Mouse (Mus musculus) heart, postnatal 10 days (tissue): ENCODE results near the gene Ly6g5c. TPM values are rescaled to one million over a fixed set of nuclear protein-coding genes. Genes with fewer than 3 reads are reported as not detected.
A peak's percentile ranks its signal among the peaks of the same experiment; 100 is the strongest.
"Not testable (repeated sequence)": the region's sequence is repeated elsewhere in the genome, so short reads cannot be mapped to it uniquely, and the experiment has no call there.

Source experiments
- DNase-seq, 2 experiments: peaks; one replicate each; pipeline ENCODE4 v3.0.0; 2021
- intact Hi-C: fragments of 180-260 bp; cut with DNase I; formaldehyde crosslinking; loops from one replicate; pipeline ENCODE4 v1.15.1; 2025
- total RNA-seq, 2 experiments: library from RNA; stranded (reverse); gene quantifications; 2 replicates each; pipeline ENCODE4 v1.2.3; 2021

Ly6g5c gene
- total RNA-seq, 2 experiments from 2014 or later: not detected

- DNase-seq: no peak
- intact Hi-C loops: loop anchor here (5.0 kb wide), 1 partner anchor 42 kb away; no protein-coding TSS in a partner anchor
These were observed 3.3 kb upstream of the Ly6g5c start for GRCm38 (mm10) chr17:35104754-35105153.

- intact Hi-C loops: loop anchor here (1.0 to 5.0 kb wide), 2 partner anchors 44 to 85 kb away; no protein-coding TSS in a partner anchor
- peak; percentile 47 to 50 for DNase-seq
These were observed 2.2 kb upstream of the Ly6g5c start for GRCm38 (mm10) chr17:35105740-35106389.

DNA sequence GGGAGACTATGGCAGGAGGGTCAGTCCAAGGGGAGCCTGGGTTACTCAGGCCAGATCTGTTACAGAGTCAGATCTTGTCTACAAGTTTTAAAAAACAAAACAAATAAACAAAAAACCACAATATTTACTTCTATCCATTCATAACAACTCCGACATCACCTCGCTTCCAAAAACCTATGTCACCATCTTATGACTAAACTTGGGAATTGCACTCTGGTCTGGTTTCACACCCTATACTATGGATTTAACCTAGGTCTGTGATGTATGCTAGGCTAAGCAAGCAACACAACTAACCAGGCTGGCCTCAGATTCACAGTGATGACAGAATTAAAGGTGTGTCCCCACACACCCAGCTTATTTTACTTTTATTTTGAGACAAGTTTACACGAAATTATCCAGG, 1.6 kb upstream of the Ly6g5c start:
- no peak for DNase-seq
- intact Hi-C loops: loop anchor here (1.0 to 5.0 kb wide), 2 partner anchors 44 to 85 kb away; no protein-coding TSS in a partner anchor

DNA sequence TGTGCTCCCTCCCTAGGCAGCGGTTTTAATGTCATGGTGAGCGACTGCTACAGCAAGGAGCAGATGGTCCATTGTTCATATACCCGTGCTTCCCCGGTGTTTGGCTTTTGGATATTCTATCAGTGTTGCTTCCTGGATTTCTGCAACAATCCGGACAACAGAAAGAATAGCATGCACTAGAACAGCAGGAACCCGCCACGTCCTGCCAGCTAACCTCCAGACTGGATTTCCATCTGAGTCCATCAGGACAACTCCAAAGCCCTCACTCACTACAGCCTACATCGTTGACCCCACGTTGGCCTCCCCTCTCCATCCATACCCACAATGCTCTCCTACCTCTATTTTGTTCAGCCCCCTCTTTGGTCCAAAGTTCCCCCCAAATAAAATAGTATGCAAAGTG, 3.7 kb downstream of the Ly6g5c start:
- DNase-seq: no peak
- intact Hi-C loops: no loop called here

DNA sequence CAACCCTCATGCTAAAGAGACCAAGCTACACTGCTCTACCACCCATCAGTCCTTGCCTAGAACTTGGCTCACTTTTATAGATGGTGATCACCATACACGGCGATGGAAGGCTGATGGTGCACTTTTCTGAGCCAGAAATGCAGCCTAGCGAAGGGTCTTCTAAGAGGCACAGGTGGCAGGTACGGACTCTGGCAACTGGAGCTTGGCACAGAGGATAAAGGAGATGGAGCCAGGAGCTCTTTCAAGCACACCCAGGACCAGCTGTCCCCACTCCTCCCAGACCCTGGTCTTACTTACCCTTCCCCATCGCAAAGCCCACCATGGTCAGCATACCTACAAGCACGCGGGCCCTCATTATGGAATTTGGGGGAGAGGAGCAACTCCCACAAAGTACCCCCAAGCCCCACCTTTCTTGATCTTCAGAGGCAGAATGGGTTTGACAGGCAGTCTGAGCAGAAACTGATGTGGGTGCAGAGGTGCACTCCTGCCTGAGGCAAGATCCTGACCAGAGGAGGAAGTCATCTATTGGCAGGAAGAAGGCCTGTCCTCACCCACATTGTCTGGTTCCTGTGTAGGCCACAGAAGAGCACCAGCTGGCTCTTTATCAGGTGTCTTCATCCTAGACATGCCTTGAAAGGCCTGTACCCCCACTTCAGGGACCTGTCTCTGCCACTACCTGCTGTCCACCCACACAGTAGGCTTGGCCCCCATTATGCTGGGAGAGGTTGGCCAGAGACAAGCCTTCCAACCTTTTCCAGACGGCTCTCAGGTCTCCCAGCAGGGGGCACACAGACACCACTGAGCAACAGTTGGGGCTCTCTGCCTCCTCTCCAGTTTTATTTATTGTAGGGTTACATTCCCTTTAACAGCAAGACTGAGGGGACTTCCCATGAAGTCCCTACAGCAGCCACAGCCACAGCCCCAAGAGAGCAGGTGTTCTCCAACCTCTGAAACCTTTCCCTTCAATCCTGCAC, 7.3 kb downstream of the Ly6g5c start, which contains the start of gene Ly6g5b:
Ly6g5b (minus strand) TSS at position 383 of the 974 bp plus-strand sequence.
- DNase-seq: peak in 1 of 2 experiments; percentile 49
- intact Hi-C loops: no loop called here

GRCm38 (mm10) chr17:35120745-35121142, 12.7 kb downstream of the Ly6g5c start:
- no peak for DNase-seq
- intact Hi-C loops: loop anchor here (2.0 to 5.0 kb wide), 2 partner anchors 30 to 117 kb away; partner anchors contain the start of gene Nfkbil1

- peak; percentile 99 for DNase-seq
- intact Hi-C loops: loop anchor here (2.0 to 5.0 kb wide), 2 partner anchors 30 to 116 kb away; partner anchors contain the start of gene Nfkbil1
These were observed 13.2 kb downstream of the Ly6g5c start, which contains the start of gene Gpank1 for GRCm38 (mm10) chr17:35121143-35121799. Gene Gpank1, plus strand, starts transcription at chr17:35121455.

GRCm38 (mm10) chr17:35121871-35122303, 13.8 kb downstream of the Ly6g5c start, which contains the start of gene Csnk2b:
Gene Csnk2b, minus strand, starts transcription at chr17:35122053.
- DNase-seq: peak; percentile 58 to 72
- intact Hi-C loops: loop anchor here (2.0 to 5.0 kb wide), 2 partner anchors 31 to 115 kb away; partner anchors contain the start of gene Nfkbil1

- not testable (repeated sequence) for DNase-seq
- intact Hi-C loops: loop anchor here (5.0 kb wide), 1 partner anchor 114 kb away; the partner anchor contains the start of gene Nfkbil1
These were observed 15.2 kb downstream of the Ly6g5c start for GRCm38 (mm10) chr17:35123287-35123686.

DNA sequence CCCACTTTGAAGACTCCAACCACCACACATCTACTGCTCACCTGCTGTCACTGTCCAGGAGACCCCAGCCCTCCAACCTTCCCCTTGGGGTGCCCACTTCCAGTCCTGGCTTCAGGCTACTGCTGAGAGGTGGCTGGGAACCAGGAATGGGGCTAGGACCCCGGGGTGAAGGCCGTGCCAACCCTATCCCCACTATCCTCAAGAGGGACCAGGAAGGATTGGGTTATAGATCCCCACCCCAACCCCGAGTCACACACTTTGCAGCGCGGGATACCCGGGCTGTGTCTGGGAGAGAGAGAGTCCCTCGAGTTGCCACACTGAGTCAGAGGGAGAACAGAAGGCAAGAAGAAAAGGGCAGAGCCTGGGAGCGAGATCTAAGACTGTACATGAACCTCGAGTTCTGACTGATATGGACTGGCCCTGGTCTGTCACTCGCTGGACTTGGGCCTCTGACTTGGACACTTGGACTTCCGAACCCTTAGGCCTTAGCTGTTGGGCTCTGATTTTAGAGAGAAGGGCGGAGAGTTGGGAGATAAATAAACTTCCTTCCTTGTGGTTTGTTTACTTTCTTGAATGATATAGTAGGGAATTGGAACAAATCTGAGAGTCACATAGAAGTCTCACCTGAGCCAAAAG, 16.3 kb downstream of the Ly6g5c start:
- not testable (repeated sequence) for DNase-seq
- intact Hi-C loops: loop anchor here (5.0 kb wide), 1 partner anchor 113 kb away; the partner anchor contains the start of gene Nfkbil1

- intact Hi-C loops: loop anchor here (5.0 kb wide), 1 partner anchor 37 kb away; the partner anchor contains the start of gene Prrc2a
- DNase-seq: no peak
These were observed 17.0 kb downstream of the Ly6g5c start for GRCm38 (mm10) chr17:35125081-35125480.

- no peak for DNase-seq
- intact Hi-C loops: loop anchor here (5.0 kb wide), 1 partner anchor 37 kb away; the partner anchor contains the start of gene Prrc2a
These were observed 17.5 kb downstream of the Ly6g5c start for GRCm38 (mm10) chr17:35125578-35125977.

DNA sequence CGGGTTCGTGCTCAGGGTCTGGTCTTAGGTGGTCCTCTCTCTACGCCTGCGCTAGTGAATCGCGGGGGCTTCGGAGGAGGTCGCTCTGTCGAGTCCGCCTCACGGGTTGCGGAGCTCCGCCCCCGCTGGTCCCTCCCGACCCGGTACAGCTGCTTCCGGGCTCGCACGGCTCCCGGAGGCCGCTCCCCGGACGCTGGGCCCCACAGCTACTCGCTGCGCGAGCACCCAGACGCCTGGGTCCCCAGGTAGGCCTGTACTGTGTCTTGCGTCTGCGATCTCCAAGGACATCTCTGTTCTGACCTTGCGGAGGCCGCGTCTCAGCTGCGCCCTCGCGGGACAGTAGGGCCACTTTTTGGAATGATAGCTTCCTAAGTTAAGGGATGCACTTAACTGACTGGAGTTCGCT, 18.1 kb downstream of the Ly6g5c start, which contains the start of gene D17H6S53E:
D17H6S53E (plus strand) TSS at position 168 of the 406 bp plus-strand sequence.
- peak; percentile 83 to 84 for DNase-seq
- intact Hi-C loops: loop anchor here (5.0 kb wide), 1 partner anchor 36 kb away; the partner anchor contains the start of gene Prrc2a

- intact Hi-C loops: loop anchor here (5.0 kb wide), 1 partner anchor 35 kb away; the partner anchor contains the start of gene Prrc2a
- DNase-seq: no peak
These were observed 18.9 kb downstream of the Ly6g5c start for GRCm38 (mm10) chr17:35127017-35127416.

- intact Hi-C loops: loop anchor here (5.0 kb wide), 1 partner anchor 33 kb away; the partner anchor contains the start of gene Prrc2a
- DNase-seq: no peak
These were observed 20.9 kb downstream of the Ly6g5c start for GRCm38 (mm10) chr17:35128996-35129395.

DNA sequence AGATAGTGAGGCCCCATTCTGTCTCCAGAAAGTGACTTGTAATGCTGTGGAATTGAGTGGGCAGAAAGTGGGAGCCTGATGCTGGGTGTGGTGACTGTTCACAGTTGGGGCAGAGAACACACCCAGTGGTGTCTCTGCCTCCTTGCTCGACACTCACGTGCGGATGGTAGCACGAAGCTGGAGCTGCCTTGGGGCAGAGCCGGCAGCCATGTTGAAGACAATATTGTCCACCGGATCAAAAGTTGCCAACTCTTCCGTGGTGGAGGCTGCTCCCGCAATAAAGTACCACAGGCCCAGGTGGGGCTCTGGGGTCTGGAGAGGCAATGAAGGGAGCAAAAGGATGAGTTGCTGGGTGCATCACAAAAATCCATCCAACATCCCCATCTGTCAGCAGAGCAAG, 23.0 kb downstream of the Ly6g5c start:
- intact Hi-C loops: no loop called here
- no peak for DNase-seq

- intact Hi-C loops: no loop called here
These were observed 23.6 kb downstream of the Ly6g5c start, which contains the start of gene Apom for GRCm38 (mm10) chr17:35131500-35132173. Gene Apom, minus strand, starts transcription at chr17:35132050.

GRCm38 (mm10) chr17:35132174-35132560, 24.1 kb downstream of the Ly6g5c start:
- DNase-seq: no peak
- intact Hi-C loops: no loop called here

More at GRCm38 (mm10) chr17:35131500-35132173, 23.6 kb downstream of the Ly6g5c start, which contains the start of gene Apom:
- no peak for DNase-seq
